In the genomic region with DNA sequence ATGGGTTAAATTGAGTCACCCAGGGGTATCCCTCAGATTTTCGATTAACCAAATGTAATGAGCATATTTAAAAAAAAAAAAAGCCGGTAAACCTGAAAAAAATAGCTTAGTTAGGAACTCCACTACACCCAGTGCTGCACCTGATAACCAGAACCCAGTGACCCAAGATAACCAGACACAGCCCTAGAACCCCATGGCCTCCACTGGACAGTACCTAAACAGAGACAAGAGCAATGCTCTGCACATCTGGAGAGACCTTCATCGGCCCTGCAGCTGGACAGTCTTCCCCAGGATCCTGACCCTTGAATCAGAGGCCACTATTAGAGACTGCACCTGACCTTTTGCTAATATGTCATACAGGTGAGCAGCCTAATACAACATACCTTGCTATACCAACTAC, we compare ENCODE assay signal across 18 mouse cellular contexts. TPM values are rescaled to one million over a fixed set of nuclear protein-coding genes. Genes with fewer than 3 reads are reported as not detected.
DNase-seq lines count a peak whose midpoint lies in the region; ATAC-seq and TF ChIP-seq lines count a peak whose summit lies in the region.
"Had no signal": no experiment of that assay in that cellular context is flagged by ENCODE, and none has a peak within 500 bp of the region (broad histone marks: within the 10 kb centered on the region; RNA-seq: fewer than 3 reads in every experiment).

No protein-coding gene starts in this region.

- WGBS in heart, embryonic 11.5 days (ENCODE audit: insufficient replicate concordance) = 90% methylated on average over 3 of the region's 3 CpGs
- 94% methylated on average over 3 of the region's 3 CpGs for WGBS in midbrain, embryonic 10.5 days
- WGBS in midbrain, embryonic 11.5 days = 92% methylated on average over 3 of the region's 3 CpGs
- 50% methylated on average over 3 of the region's 3 CpGs for WGBS in liver, embryonic 14.5 days (ENCODE audit: insufficient replicate concordance)

- no peaks in the 10 kb centered on the region for H3K9me3 ChIP-seq in heart, embryonic 11.5 days (replicated peaks; ENCODE audit: control insufficient read depth, low read length)
- H3K9me3 ChIP-seq in midbrain, embryonic 10.5 days (replicated peaks) = no peaks in the 10 kb centered on the region; the same call in 1 of the 2 replicates
- H3K9me3 ChIP-seq in midbrain, embryonic 11.5 days (ENCODE audit: control insufficient read depth, low read length) = no peaks in the 10 kb centered on the region
- no peaks in the 10 kb centered on the region for H3K9me3 ChIP-seq in liver, embryonic 14.5 days (ENCODE audit: control insufficient read depth, low read length)
- H3K9me3 ChIP-seq: G1E; lung, embryonic 15.5 days had no signal

- peaks cover 9% of the 10 kb centered on the region for H3K4me1 ChIP-seq in heart, embryonic 11.5 days (ENCODE audit: control insufficient read depth, insufficient read depth, low read length)
- H3K4me1 ChIP-seq in midbrain, embryonic 10.5 days = peaks cover 39% of the 10 kb centered on the region
- peaks cover 15% of the 10 kb centered on the region for H3K4me1 ChIP-seq in midbrain, embryonic 11.5 days (ENCODE audit: control insufficient read depth, insufficient read depth, low read length)
- H3K4me1 ChIP-seq in liver, embryonic 14.5 days (replicated peaks; ENCODE audit: control insufficient read depth in 2 of 2, insufficient read depth in 2 of 2, low read length in 1 of 2) = peaks cover 22 to 25% of the 10 kb centered on the region in 2 experiments

- peak; percentile 44; the same call in 1 of the 2 replicates for TF ChIP-seq EP300 in liver, embryonic 14.5 days (IDR thresholded peaks at IDR 0.05; ENCODE audit: low read depth)

- H3K27me3 ChIP-seq in heart, embryonic 11.5 days (ENCODE audit: control insufficient read depth, insufficient read depth, low read length) = no peaks in the 10 kb centered on the region
- H3K27me3 ChIP-seq in midbrain, embryonic 10.5 days (ENCODE audit: low read depth, poor library complexity, severe bottlenecking) = no peaks in the 10 kb centered on the region
- no peaks in the 10 kb centered on the region for H3K27me3 ChIP-seq in midbrain, embryonic 11.5 days (ENCODE audit: control insufficient read depth, insufficient read depth, low read length)
- no peaks in the 10 kb centered on the region for H3K27me3 ChIP-seq in liver, embryonic 14.5 days (ENCODE audit: control insufficient read depth, insufficient read depth, low read length)
- H3K27me3 ChIP-seq: lung, embryonic 15.5 days had no signal

- DNase-seq in heart, postnatal 14 days = no peak
- no peak for DNase-seq in midbrain, embryonic 10.5 days (ENCODE audit: low spot score)
- no peak for DNase-seq in midbrain, embryonic 11.5 days (ENCODE audit: low spot score, missing footprints)
- DNase-seq in liver, embryonic 14.5 days (ENCODE audit: low read depth in 3 of 3, low spot score in 3 of 3) = peak in 2 of 3 experiments; percentile 38 to 52
- no peak for DNase-seq in retina, postnatal 1 day
- no peak for DNase-seq in frontal cortex, postnatal 14 days (ENCODE audit: low spot score in 2 of 2)
- DNase-seq: gastrocnemius, postnatal 25 days had no signal

- no peaks in the 10 kb centered on the region for H3K36me3 ChIP-seq in heart, embryonic 11.5 days (ENCODE audit: control insufficient read depth, insufficient read depth, low read length)
- 0 out of 2 replicates have a peak, but pooled peaks cover 2% of the 10 kb centered on the region for H3K36me3 ChIP-seq in midbrain, embryonic 10.5 days
- no peaks in the 10 kb centered on the region for H3K36me3 ChIP-seq in midbrain, embryonic 11.5 days (ENCODE audit: control insufficient read depth, insufficient read depth, low read length)
- H3K36me3 ChIP-seq in liver, embryonic 14.5 days (replicated peaks; ENCODE audit: control insufficient read depth, insufficient read depth, low read depth) = no peaks in the 10 kb centered on the region
- H3K36me3 ChIP-seq: lung, embryonic 15.5 days had no signal

- ATAC-seq in heart, embryonic 11.5 days (replicated peaks; ENCODE audit: insufficient number of reproducible peaks, low FRiP score, low TSS enrichment) = no peak
- ATAC-seq in midbrain, embryonic 11.5 days (ENCODE audit: low FRiP score) = no peak
- ATAC-seq in liver, embryonic 14.5 days (ENCODE audit: insufficient read depth) = peak; percentile 34
- ATAC-seq: inflammation-experienced regulatory T-cells, adult 6 months had no signal

- H3K4me3 ChIP-seq in heart, embryonic 11.5 days (ENCODE audit: low read depth, low read length) = no peak overlapping the region
- 0 out of 2 replicates have a peak overlapping the region, but pooled peaks have one; percentile 100 for H3K4me3 ChIP-seq in midbrain, embryonic 10.5 days
- no peak overlapping the region for H3K4me3 ChIP-seq in midbrain, embryonic 11.5 days (ENCODE audit: low read depth, low read length)
- peak overlapping the region; percentile 22 to 97; a peak in 2 of 4 replicates for H3K4me3 ChIP-seq in liver, embryonic 14.5 days (ENCODE audit: insufficient read depth in 1 of 2, low read depth in 2 of 2, low read length in 2 of 2)

- intact Hi-C loops in heart, postnatal 14 days (cut with DNase I) = no loop called here

- no peak for TF ChIP-seq CTCF in liver, embryonic 14.5 days (IDR thresholded peaks at IDR 0.05; ENCODE audit: low read depth)

- peak overlapping the region; percentile 93; the same call in 1 of the 2 replicates for H3K4me2 ChIP-seq in heart, embryonic 11.5 days
- H3K4me2 ChIP-seq in midbrain, embryonic 11.5 days = no peak overlapping the region
- peak overlapping the region; percentile 80 for H3K4me2 ChIP-seq in liver, embryonic 14.5 days (ENCODE audit: low read depth)

- H3K27ac ChIP-seq in heart, embryonic 11.5 days (ENCODE audit: low read depth, low read length) = peak overlapping the region; percentile 25; the same call in 1 of the 2 replicates
- no peak overlapping the region for H3K27ac ChIP-seq in midbrain, embryonic 10.5 days (replicated peaks)
- H3K27ac ChIP-seq in midbrain, embryonic 11.5 days (ENCODE audit: low read depth, low read length) = no peak overlapping the region
- peak overlapping the region; percentile 72 for H3K27ac ChIP-seq in liver, embryonic 14.5 days

- H3K9ac ChIP-seq in heart, embryonic 11.5 days (ENCODE audit: low read depth, low read length) = no peak overlapping the region
- no peak overlapping the region for H3K9ac ChIP-seq in midbrain, embryonic 11.5 days (ENCODE audit: low read length)
- peak overlapping the region; percentile 97 for H3K9ac ChIP-seq in liver, embryonic 14.5 days (replicated peaks)

RNA-seq across cellular contexts. Expression of a gene that starts 1.4 kb away (rescaled TPM):
- polyA plus RNA-seq in heart, embryonic 11.5 days (2014; fragmentation: Nextera tagmentation; extraction: Ambion mirVana) = 43.6 and 45.7 TPM in 2 replicates
- 10 to 100 TPM; 60.7 to 61.7 TPM for total RNA-seq in heart, postnatal 14 days (2021)
- polyA plus RNA-seq in midbrain, embryonic 10.5 days (2016; fragmentation: Nextera tagmentation; extraction: Ambion mirVana) = 45.5 and 49.4 TPM in 2 replicates
- 52.1 and 53.5 TPM in 2 replicates for polyA plus RNA-seq in midbrain, embryonic 11.5 days (2014; fragmentation: Nextera tagmentation; extraction: Ambion mirVana)
- polyA plus RNA-seq in liver, embryonic 14.5 days (2012; rRNA removed) = 27.2 and 43.4 TPM in 2 replicates
- polyA plus RNA-seq in liver, embryonic 14.5 days (2014; fragmentation: Nextera tagmentation; extraction: Ambion mirVana) = 22.8 and 31.4 TPM in 2 replicates

RNA-seq across cellular contexts. Expression of a gene that starts 1.8 kb away (rescaled TPM):
- polyA plus RNA-seq in heart, embryonic 11.5 days (2014; fragmentation: Nextera tagmentation; extraction: Ambion mirVana) = 1.0 and 1.3 TPM in 2 replicates
- total RNA-seq in heart, postnatal 14 days (2021) = 1 to 10 TPM; 3.4 to 3.5 TPM
- polyA plus RNA-seq in midbrain, embryonic 10.5 days (2016; fragmentation: Nextera tagmentation; extraction: Ambion mirVana) = 1.4 and 1.8 TPM in 2 replicates
- 2.2 and 3.0 TPM in 2 replicates for polyA plus RNA-seq in midbrain, embryonic 11.5 days (2014; fragmentation: Nextera tagmentation; extraction: Ambion mirVana)
- polyA plus RNA-seq in liver, embryonic 14.5 days (2012; rRNA removed) = 1.5 and 1.6 TPM in 2 replicates
- polyA plus RNA-seq in liver, embryonic 14.5 days (2014; fragmentation: Nextera tagmentation; extraction: Ambion mirVana) = 0.20 and 0.28 TPM in 2 replicates

RNA-seq across cellular contexts. Expression of a gene that starts 1.8 kb away (rescaled TPM):
- polyA plus RNA-seq in heart, embryonic 11.5 days (2014; fragmentation: Nextera tagmentation; extraction: Ambion mirVana) = not detected in 2 replicates
- not detected for total RNA-seq in heart, postnatal 14 days (2021)
- not detected in 2 replicates for polyA plus RNA-seq in midbrain, embryonic 10.5 days (2016; fragmentation: Nextera tagmentation; extraction: Ambion mirVana)
- polyA plus RNA-seq in midbrain, embryonic 11.5 days (2014; fragmentation: Nextera tagmentation; extraction: Ambion mirVana) = not detected in 2 replicates
- 0.07 TPM in 1 of 2 replicates, not detected in the other for polyA plus RNA-seq in liver, embryonic 14.5 days (2012; rRNA removed)
- polyA plus RNA-seq in liver, embryonic 14.5 days (2014; fragmentation: Nextera tagmentation; extraction: Ambion mirVana) = not detected in 2 replicates
- total RNA-seq: G1E; gastrocnemius, postnatal 25 days; heart, postnatal 36 days; layer of hippocampus, postnatal 25 days; left cerebral cortex, postnatal 4 days had no signal
- polyA plus RNA-seq: embryonic facial prominence, embryonic 11.5 days; forebrain, embryonic 11.5 days; G1E; inflammation-experienced regulatory T-cells, adult 6 months; lung, embryonic 15.5 days; midbrain, embryonic 16.5 days; small intestine, adult 2 months had no signal

RNA-seq across cellular contexts. Expression of a gene that starts 43.8 kb away (rescaled TPM):
- polyA plus RNA-seq in heart, embryonic 11.5 days (2014; fragmentation: Nextera tagmentation; extraction: Ambion mirVana) = 0.29 and 0.45 TPM in 2 replicates
- not detected for total RNA-seq in heart, postnatal 14 days (2021)
- 0.04 TPM in 1 of 2 replicates, not detected in the other for polyA plus RNA-seq in midbrain, embryonic 10.5 days (2016; fragmentation: Nextera tagmentation; extraction: Ambion mirVana)
- 0.07 TPM in 1 of 2 replicates, not detected in the other for polyA plus RNA-seq in midbrain, embryonic 11.5 days (2014; fragmentation: Nextera tagmentation; extraction: Ambion mirVana)
- polyA plus RNA-seq in liver, embryonic 14.5 days (2012; rRNA removed) = not detected in 2 replicates
- polyA plus RNA-seq in liver, embryonic 14.5 days (2014; fragmentation: Nextera tagmentation; extraction: Ambion mirVana) = not detected in 2 replicates
- total RNA-seq: G1E; gastrocnemius, postnatal 25 days; heart, postnatal 36 days; left cerebral cortex, postnatal 4 days had no signal
- polyA plus RNA-seq: embryonic facial prominence, embryonic 11.5 days; G1E; lung, embryonic 15.5 days; midbrain, embryonic 16.5 days; small intestine, adult 2 months had no signal

RNA-seq across cellular contexts. Expression of a gene that starts 46.5 kb away (rescaled TPM):
- 24.6 and 39.3 TPM in 2 replicates for polyA plus RNA-seq in heart, embryonic 11.5 days (2014; fragmentation: Nextera tagmentation; extraction: Ambion mirVana)
- total RNA-seq in heart, postnatal 14 days (2021) = 100 to 1,000 TPM; 133 to 162 TPM
- polyA plus RNA-seq in midbrain, embryonic 10.5 days (2016; fragmentation: Nextera tagmentation; extraction: Ambion mirVana) = 104 and 111 TPM in 2 replicates
- 53.3 and 54.9 TPM in 2 replicates for polyA plus RNA-seq in midbrain, embryonic 11.5 days (2014; fragmentation: Nextera tagmentation; extraction: Ambion mirVana)
- 113 and 157 TPM in 2 replicates for polyA plus RNA-seq in liver, embryonic 14.5 days (2012; rRNA removed)
- polyA plus RNA-seq in liver, embryonic 14.5 days (2014; fragmentation: Nextera tagmentation; extraction: Ambion mirVana) = 48.1 and 61.7 TPM in 2 replicates

Comparison
In these comparisons a context has a peak if more than half of its experiments do, and no peak if none do; other contexts are left out.
1. H3K4me3 ChIP-seq: peak in midbrain, embryonic 10.5 days (single experiment) and liver, embryonic 14.5 days (2 of 2); none in heart, embryonic 11.5 days (single experiment) and midbrain, embryonic 11.5 days (single experiment).
2. H3K27ac ChIP-seq: peak in heart, embryonic 11.5 days (single experiment) and liver, embryonic 14.5 days (single experiment); none in midbrain, embryonic 10.5 days (single experiment) and midbrain, embryonic 11.5 days (single experiment).
3. DNase-seq: peak in liver, embryonic 14.5 days (2 of 3); none in heart, postnatal 14 days (0 of 2), midbrain, embryonic 10.5 days (single experiment), midbrain, embryonic 11.5 days (single experiment), retina, postnatal 1 day (single experiment) and frontal cortex, postnatal 14 days (0 of 2).